Comparison of ENCODE assay signal across 23 mouse cellular contexts in genomic region chr1:36118061-36118685, GRCm38 (mm10). TPM values are rescaled to one million over a fixed set of nuclear protein-coding genes. Genes with fewer than 3 reads are reported as not detected.
DNase-seq lines count a peak whose midpoint lies in the region; ATAC-seq and TF ChIP-seq lines count a peak whose summit lies in the region.
"Had no signal": no experiment of that assay in that cellular context is flagged by ENCODE, and none has a peak within 500 bp of the region (broad histone marks: within the 10 kb centered on the region; RNA-seq: fewer than 3 reads in every experiment).

No protein-coding gene starts in this region.

- TF ChIP-seq EP300 in liver, postnatal 0 days (IDR thresholded peaks at IDR 0.05; ENCODE audit: low read depth), result no peak
- no peak for TF ChIP-seq EP300 in stomach, postnatal 0 days (optimal IDR thresholded peaks at IDR 0.05)

- H3K9ac ChIP-seq in midbrain, embryonic 13.5 days (replicated peaks), result no peak overlapping the region
- H3K9ac ChIP-seq in liver, postnatal 0 days (replicated peaks), result no peak overlapping the region
- no peak overlapping the region for H3K9ac ChIP-seq in stomach, postnatal 0 days (ENCODE audit: low read length)
- H3K9ac ChIP-seq: embryonic facial prominence, embryonic 12.5 days; embryonic facial prominence, embryonic 15.5 days; forebrain, embryonic 12.5 days; forebrain, embryonic 15.5 days; hindbrain, embryonic 12.5 days; hindbrain, embryonic 15.5 days had no signal

- ATAC-seq in midbrain, embryonic 13.5 days, result no peak
- no peak for ATAC-seq in liver, postnatal 0 days
- ATAC-seq in stomach, postnatal 0 days (ENCODE audit: low FRiP score, low TSS enrichment), result no peak
- ATAC-seq: forebrain, embryonic 15.5 days; intestine, postnatal 0 days had no signal

- H3K9me3 ChIP-seq in midbrain, embryonic 10.5 days (replicated peaks), result no peaks in the 10 kb centered on the region
- no peaks in the 10 kb centered on the region for H3K9me3 ChIP-seq in midbrain, embryonic 13.5 days
- no peaks in the 10 kb centered on the region for H3K9me3 ChIP-seq in liver, postnatal 0 days (ENCODE audit: low read length)
- H3K9me3 ChIP-seq in stomach, postnatal 0 days (ENCODE audit: control insufficient read depth, low read length), result no peaks in the 10 kb centered on the region
- H3K9me3 ChIP-seq: embryonic facial prominence, embryonic 12.5 days; embryonic facial prominence, embryonic 15.5 days; forebrain, embryonic 12.5 days; forebrain, embryonic 15.5 days; G1E; hindbrain, embryonic 12.5 days; hindbrain, embryonic 15.5 days had no signal

- H3K4me1 ChIP-seq in midbrain, embryonic 10.5 days, result peaks cover 5% of the 10 kb centered on the region; the same call in 1 of the 2 replicates
- no peaks in the 10 kb centered on the region for H3K4me1 ChIP-seq in midbrain, embryonic 13.5 days (replicated peaks)
- H3K4me1 ChIP-seq in liver, postnatal 0 days (ENCODE audit: insufficient read depth), result no peaks in the 10 kb centered on the region
- 0 out of 2 replicates have a peak, but pooled peaks cover 3% of the 10 kb centered on the region for H3K4me1 ChIP-seq in stomach, postnatal 0 days (replicated peaks; ENCODE audit: control insufficient read depth, insufficient read depth)
- H3K4me1 ChIP-seq: embryonic facial prominence, embryonic 12.5 days; forebrain, embryonic 12.5 days; forebrain, embryonic 15.5 days; hindbrain, embryonic 12.5 days; hindbrain, embryonic 15.5 days had no signal

- H3K27ac ChIP-seq in midbrain, embryonic 10.5 days (replicated peaks), result 0 out of 2 replicates have a peak overlapping the region, but pooled peaks have one; percentile 13
- H3K27ac ChIP-seq in midbrain, embryonic 13.5 days, result no peak overlapping the region
- H3K27ac ChIP-seq in liver, postnatal 0 days (ENCODE audit: low read depth), result no peak overlapping the region
- no peak overlapping the region for H3K27ac ChIP-seq in stomach, postnatal 0 days (replicated peaks)
- H3K27ac ChIP-seq: embryonic facial prominence, embryonic 12.5 days; embryonic facial prominence, embryonic 15.5 days; forebrain, embryonic 12.5 days; forebrain, embryonic 15.5 days; hindbrain, embryonic 12.5 days; hindbrain, embryonic 15.5 days had no signal

- no peak overlapping the region for H3K4me2 ChIP-seq in midbrain, embryonic 13.5 days (replicated peaks)
- no peak overlapping the region for H3K4me2 ChIP-seq in liver, postnatal 0 days (ENCODE audit: low read depth, low read length)
- no peak overlapping the region for H3K4me2 ChIP-seq in stomach, postnatal 0 days (replicated peaks; ENCODE audit: low read depth)
- H3K4me2 ChIP-seq: embryonic facial prominence, embryonic 12.5 days; embryonic facial prominence, embryonic 15.5 days; forebrain, embryonic 12.5 days; forebrain, embryonic 15.5 days; heart, embryonic 11.5 days; hindbrain, embryonic 12.5 days; hindbrain, embryonic 15.5 days had no signal

- no peak for TF ChIP-seq CTCF in liver, postnatal 0 days (IDR thresholded peaks at IDR 0.05; ENCODE audit: low read depth)
- no peak for TF ChIP-seq CTCF in stomach, postnatal 0 days (IDR thresholded peaks at IDR 0.05; ENCODE audit: low read depth)

- no peak overlapping the region for H3K4me3 ChIP-seq in midbrain, embryonic 10.5 days
- no peak overlapping the region for H3K4me3 ChIP-seq in midbrain, embryonic 13.5 days (replicated peaks)
- no peak overlapping the region for H3K4me3 ChIP-seq in liver, postnatal 0 days (ENCODE audit: low read depth, low read length)
- no peak overlapping the region for H3K4me3 ChIP-seq in stomach, postnatal 0 days (ENCODE audit: low read depth, low read length)
- H3K4me3 ChIP-seq: embryonic facial prominence, embryonic 12.5 days; embryonic facial prominence, embryonic 15.5 days; forebrain, embryonic 12.5 days; forebrain, embryonic 15.5 days; hindbrain, embryonic 12.5 days; hindbrain, embryonic 15.5 days had no signal

- WGBS in midbrain, embryonic 10.5 days, result 80% methylated on average over 9 of the region's 9 CpGs
- WGBS in midbrain, embryonic 13.5 days, result 80% methylated on average over 9 of the region's 9 CpGs
- WGBS in liver, postnatal 0 days (ENCODE audit: insufficient replicate concordance), result 72% methylated on average over 9 of the region's 9 CpGs
- 75% methylated on average over 9 of the region's 9 CpGs for WGBS in stomach, postnatal 0 days

- peak; percentile 78 to 84 for DNase-seq in adrenal gland, adult (ENCODE audit: inconsistent age in 2 of 2, low spot score in 1 of 2)
- no peak for DNase-seq in adrenal gland, adult 8-10 months
- no peak for DNase-seq in midbrain, embryonic 10.5 days (ENCODE audit: low spot score)
- DNase-seq in adrenal gland, postnatal 10 days, result peak; percentile 52
- peak; percentile 51 to 68 for DNase-seq in adrenal gland, postnatal 36 days
- DNase-seq in liver, postnatal 0 days, result no peak
- DNase-seq in stomach, postnatal 0 days (ENCODE audit: low spot score), result no peak
- DNase-seq: cerebellum, adult 11 months; cerebellum, adult 2 months; cerebellum, adult 9-11 months; cerebellum, postnatal 25 days; gastrocnemius, postnatal 25 days had no signal

- H3K36me3 ChIP-seq in midbrain, embryonic 10.5 days, result no peaks in the 10 kb centered on the region
- no peaks in the 10 kb centered on the region for H3K36me3 ChIP-seq in midbrain, embryonic 13.5 days
- no peaks in the 10 kb centered on the region for H3K36me3 ChIP-seq in liver, postnatal 0 days (replicated peaks; ENCODE audit: insufficient read depth, low read length)
- no peaks in the 10 kb centered on the region for H3K36me3 ChIP-seq in stomach, postnatal 0 days (ENCODE audit: control insufficient read depth, insufficient read depth, low read length)
- H3K36me3 ChIP-seq: embryonic facial prominence, embryonic 12.5 days; embryonic facial prominence, embryonic 15.5 days; forebrain, embryonic 12.5 days; forebrain, embryonic 15.5 days; G1E; hindbrain, embryonic 12.5 days; hindbrain, embryonic 15.5 days had no signal

- H3K27me3 ChIP-seq in midbrain, embryonic 10.5 days (ENCODE audit: low read depth, poor library complexity, severe bottlenecking), result no peaks in the 10 kb centered on the region
- H3K27me3 ChIP-seq in midbrain, embryonic 13.5 days, result no peaks in the 10 kb centered on the region
- H3K27me3 ChIP-seq in liver, postnatal 0 days (ENCODE audit: insufficient read depth, low read length), result no peaks in the 10 kb centered on the region; the same call in 1 of the 2 replicates
- no peaks in the 10 kb centered on the region for H3K27me3 ChIP-seq in stomach, postnatal 0 days (ENCODE audit: control insufficient read depth, insufficient read depth, low read length)
- H3K27me3 ChIP-seq: CH12.LX; embryonic facial prominence, embryonic 12.5 days; embryonic facial prominence, embryonic 15.5 days; forebrain, embryonic 12.5 days; forebrain, embryonic 15.5 days; hindbrain, embryonic 12.5 days; hindbrain, embryonic 15.5 days had no signal

RNA-seq across cellular contexts. Expression of gene Hs6st1, which starts 50.0 kb away (rescaled TPM):
- total RNA-seq in adrenal gland, adult 8-10 months (2022), result 100 to 1,000 TPM in 2 of 4 experiments, 10 to 100 TPM in 2; 70.2 to 122 (median 96.6) TPM
- 4.9 and 5.4 TPM in 2 replicates for polyA plus RNA-seq in midbrain, embryonic 10.5 days (2016; fragmentation: Nextera tagmentation; extraction: Ambion mirVana)
- 10.4 and 11.0 TPM in 2 replicates for polyA plus RNA-seq in midbrain, embryonic 13.5 days (2015; fragmentation: Nextera tagmentation; extraction: Ambion mirVana)
- 10 to 100 TPM; 56.2 to 62.9 TPM for total RNA-seq in adrenal gland, postnatal 10 days (2021)
- 100 to 1,000 TPM in 1 of 2 experiments, 10 to 100 TPM in 1; 63.7 to 140 TPM for total RNA-seq in adrenal gland, postnatal 36 days (2021)
- 12.8 and 13.3 TPM in 2 replicates for polyA plus RNA-seq in liver, postnatal 0 days (2015; fragmentation: Nextera tagmentation; extraction: Ambion mirVana)
- polyA plus RNA-seq in stomach, postnatal 0 days (2015; fragmentation: Nextera tagmentation; extraction: Ambion mirVana), result 5.7 and 6.8 TPM in 2 replicates

Comparison
In these comparisons a context has a peak if more than half of its experiments do, and no peak if none do; other contexts are left out.
1. DNase-seq: peak in adrenal gland, adult (2 of 2), adrenal gland, postnatal 10 days (single experiment) and adrenal gland, postnatal 36 days (2 of 2); none in adrenal gland, adult 8-10 months (single experiment), midbrain, embryonic 10.5 days (single experiment), liver, postnatal 0 days (single experiment) and stomach, postnatal 0 days (single experiment).